Mouse (Mus musculus) heart, embryonic 13.5 days (tissue): ENCODE measurements around the gene Insl6. TPM values are rescaled to one million over a fixed set of nuclear protein-coding genes. Genes with fewer than 3 reads are reported as not detected.

ENCODE experiments used
- ATAC-seq: fragments of 200-750 bp; cut with Nextera tagmentation; 2 replicates; pipeline ENCODE4 v1.8.0; 2017; ENCODE audit warnings: moderate TSS enrichment; ENCODE audit not compliant: insufficient number of reproducible peaks, low FRiP score, low TSS enrichment; ENCODE audit errors: extremely low read depth
- H3K27ac ChIP-seq: fragments of 300-500 bp; sonication (generic); replicated peaks from 2 replicates; pipeline ENCODE4 v1.5.1; 2015; ENCODE audit warnings: moderate library complexity, mild to moderate bottlenecking, inconsistent platforms
- H3K27me3 ChIP-seq: fragments of 300-500 bp; sonication (generic); replicated peaks from 2 replicates; pipeline ENCODE4 v1.6.1; 2015; ENCODE audit warnings: mild to moderate bottlenecking, inconsistent platforms
- H3K36me3 ChIP-seq: fragments of 300-500 bp; sonication (generic); 2 replicates; pipeline ENCODE4 v1.6.1; 2015; ENCODE audit warnings: mild to moderate bottlenecking, inconsistent platforms
- H3K4me1 ChIP-seq: fragments of 300-500 bp; sonication (generic); 2 replicates; pipeline ENCODE4 v1.6.1; 2015; ENCODE audit warnings: inconsistent platforms
- H3K4me2 ChIP-seq: fragments of 300-500 bp; sonication (generic); 2 replicates; pipeline ENCODE4 v1.6.1; 2015; ENCODE audit warnings: inconsistent platforms, mild to moderate bottlenecking, moderate library complexity
- H3K4me3 ChIP-seq: fragments of 300-500 bp; sonication (generic); 2 replicates; pipeline ENCODE4 v1.5.1; 2015; ENCODE audit warnings: moderate library complexity, mild to moderate bottlenecking, inconsistent platforms
- H3K9ac ChIP-seq: fragments of 300-500 bp; sonication (generic); 2 replicates; pipeline ENCODE4 v1.6.1; 2015; ENCODE audit warnings: inconsistent platforms, mild to moderate bottlenecking, moderate library complexity
- H3K9me3 ChIP-seq: fragments of 300-500 bp; sonication (generic); 2 replicates; pipeline ENCODE4 v1.6.1; 2016; ENCODE audit warnings: inconsistent platforms
- WGBS: fragments of 180-500 bp; shearing (Covaris S2); methylation state at CpG from one replicate; pipeline ENCODE4 v1.1.7; 2015; ENCODE audit warnings: mixed read lengths; 5-methylcytosine and 5-hydroxymethylcytosine counted together
- polyA plus RNA-seq: library from polyadenylated mRNA; unstranded; fragments of >200 nt; fragmentation: Nextera tagmentation; extraction: Ambion mirVana; gene quantifications from 2 replicates; pipeline ENCODE4 v1.2.1, GENCODE M21; 2015

Gene Insl6
- polyA plus RNA-seq, 1 experiment from 2014 or later, result 2.9 TPM

- Histone ChIP-seq H3K27ac (no peak overlapping the region), H3K4me1 (peaks cover 5% of the 10 kb centered on the region), H3K4me2 (no peak overlapping the region), H3K9me3 (no peaks in the 10 kb centered on the region), H3K4me3 (no peak overlapping the region), H3K27me3 (no peaks in the 10 kb centered on the region), H3K9ac (no peak overlapping the region), H3K36me3 (peaks cover 6% of the 10 kb centered on the region; the same call in 1 of the 2 replicates)
- 50% methylated on average over 5 of the region's 5 CpGs for WGBS
- ATAC-seq, result no peak
These were observed 25.8 kb upstream of the Insl6 start for GRCm38 (mm10) chr19:29350991-29351390.

- H3K9me3 ChIP-seq, result no peaks in the 10 kb centered on the region
- H3K36me3 ChIP-seq, result peaks cover 6% of the 10 kb centered on the region; the same call in 1 of the 2 replicates
- no peak overlapping the region for H3K27ac ChIP-seq
- H3K9ac ChIP-seq, result no peak overlapping the region
- 87% methylated on average over 6 of the region's 6 CpGs for WGBS
- H3K4me3 ChIP-seq, result no peak overlapping the region
- no peak for ATAC-seq
- no peak overlapping the region for H3K4me2 ChIP-seq
- H3K4me1 ChIP-seq, result no peaks in the 10 kb centered on the region
- H3K27me3 ChIP-seq, result no peaks in the 10 kb centered on the region
These were observed 20.5 kb upstream of the Insl6 start for GRCm38 (mm10) chr19:29345636-29346035.

DNA sequence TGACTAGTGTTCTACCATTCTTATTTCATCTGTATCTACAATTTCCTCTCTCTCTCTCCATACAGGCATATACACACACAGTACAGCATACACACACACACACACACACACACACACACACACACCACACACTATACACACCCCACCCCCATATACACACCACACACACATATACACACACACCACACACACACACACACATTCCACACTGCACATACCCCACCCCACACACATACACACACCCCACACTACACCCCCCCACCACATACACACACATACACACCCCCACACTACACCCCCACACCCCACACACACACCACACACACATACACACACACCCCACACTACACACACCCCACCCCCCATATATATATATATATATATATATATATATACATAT is 19.7 kb upstream of the Insl6 start:
- no peak for ATAC-seq

GRCm38 (mm10) chr19:29342281-29342680 is 17.1 kb upstream of the Insl6 start:
- ATAC-seq, result no peak
- Histone ChIP-seq H3K4me3 (no peak overlapping the region), H3K9me3 (no peaks in the 10 kb centered on the region), H3K36me3 (no peaks in the 10 kb centered on the region), H3K9ac (no peak overlapping the region), H3K4me1 (no peaks in the 10 kb centered on the region), H3K27ac (no peak overlapping the region), H3K27me3 (no peaks in the 10 kb centered on the region), H3K4me2 (no peak overlapping the region)
- WGBS, result 68% methylated on average over 6 of the region's 6 CpGs

More for the DNA sequence above, 19.7 kb upstream of the Insl6 start:
- Histone ChIP-seq H3K4me3 (no peak overlapping the region), H3K4me2 (no peak overlapping the region), H3K4me1 (no peaks in the 10 kb centered on the region), H3K27ac (no peak overlapping the region), H3K9ac (no peak overlapping the region), H3K9me3 (no peaks in the 10 kb centered on the region), H3K36me3 (peaks cover 2% of the 10 kb centered on the region; the same call in 1 of the 2 replicates), H3K27me3 (no peaks in the 10 kb centered on the region)

DNA sequence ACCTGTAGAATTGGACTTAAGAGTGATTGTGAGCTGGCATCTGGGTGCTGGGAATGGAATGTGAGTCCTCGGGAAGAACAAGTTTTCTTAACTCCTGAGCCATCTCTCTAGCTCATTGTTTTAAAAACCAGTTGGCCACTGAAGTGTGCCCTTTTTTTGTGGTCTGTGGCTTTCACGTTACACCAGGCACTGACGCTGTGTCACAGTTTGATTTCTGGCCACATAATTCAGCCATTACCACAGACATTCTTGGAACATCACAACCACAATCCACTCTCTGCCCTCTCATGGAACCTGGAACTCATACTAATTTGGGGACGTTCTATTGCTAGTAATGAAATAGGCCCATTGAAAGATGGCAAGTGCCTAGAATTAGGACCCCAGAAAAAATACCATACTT is 15.9 kb upstream of the Insl6 start:
- H3K27ac ChIP-seq, result no peak overlapping the region
- H3K36me3 ChIP-seq, result no peaks in the 10 kb centered on the region
- no peaks in the 10 kb centered on the region for H3K4me1 ChIP-seq
- no peaks in the 10 kb centered on the region for H3K27me3 ChIP-seq
- H3K9ac ChIP-seq, result no peak overlapping the region
- WGBS, result 76% methylated on average over 4 of the region's 4 CpGs
- no peak overlapping the region for H3K4me3 ChIP-seq
- H3K4me2 ChIP-seq, result no peak overlapping the region
- ATAC-seq, result no peak
- no peaks in the 10 kb centered on the region for H3K9me3 ChIP-seq

GRCm38 (mm10) chr19:29336624-29337023 is 11.5 kb upstream of the Insl6 start:
- H3K4me1 ChIP-seq, result 0 out of 2 replicates have a peak, but pooled peaks cover 9% of the 10 kb centered on the region
- no peak overlapping the region for H3K4me3 ChIP-seq
- H3K27ac ChIP-seq, result no peak overlapping the region
- no peak overlapping the region for H3K9ac ChIP-seq
- H3K27me3 ChIP-seq, result peaks cover 24% of the 10 kb centered on the region
- ATAC-seq, result no peak
- no peaks in the 10 kb centered on the region for H3K36me3 ChIP-seq
- 89% methylated on average over 2 of the region's 2 CpGs for WGBS
- no peaks in the 10 kb centered on the region for H3K9me3 ChIP-seq
- H3K4me2 ChIP-seq, result no peak overlapping the region

DNA sequence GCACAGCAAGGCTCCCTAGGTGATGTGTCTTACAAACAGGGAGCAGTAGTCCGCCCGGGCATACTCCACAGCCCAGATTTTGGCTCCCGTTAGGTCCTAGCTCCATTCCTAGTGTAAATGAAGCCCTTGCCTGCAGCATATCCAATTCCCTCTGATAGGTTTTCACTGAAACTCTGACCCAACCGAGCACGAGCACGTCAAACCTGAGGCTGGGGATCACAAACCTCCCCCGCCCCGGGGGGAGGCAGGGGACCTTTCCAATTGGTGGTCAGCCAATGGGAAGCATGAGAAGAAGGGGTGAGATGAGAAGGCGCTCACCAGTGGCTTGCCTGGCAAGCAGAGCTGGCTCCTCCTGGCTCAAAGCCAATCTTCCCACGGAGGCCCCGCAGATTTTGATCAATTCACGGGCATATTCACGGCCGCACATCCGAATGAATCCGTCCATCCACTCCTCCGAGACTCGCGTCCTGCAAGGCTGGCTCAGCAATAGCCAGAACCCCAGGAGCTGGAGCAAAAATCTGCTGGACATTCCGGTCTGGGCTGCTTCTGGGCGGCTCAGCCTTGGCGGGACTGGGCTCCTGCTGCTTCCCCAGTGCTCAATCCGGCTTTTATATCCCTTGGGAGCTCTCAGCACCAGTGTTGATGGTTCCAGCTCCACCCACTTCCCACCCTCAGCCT is 9.1 kb upstream of the Insl6 start, which contains the start of gene Rln1:
Gene Rln1, minus strand, starts transcription at position 603 of the 678 bp plus-strand sequence.
- H3K4me1 ChIP-seq, result 0 out of 2 replicates have a peak, but pooled peaks cover 9% of the 10 kb centered on the region
- H3K27me3 ChIP-seq, result peaks cover 24% of the 10 kb centered on the region
- 2% methylated on average over 23 of the region's 23 CpGs for WGBS
- no peaks in the 10 kb centered on the region for H3K36me3 ChIP-seq
- H3K9me3 ChIP-seq, result no peaks in the 10 kb centered on the region
- H3K9ac ChIP-seq, result peak within 1 kb of the TSS; percentile 78
- peak within 1 kb of the TSS; percentile 57 for H3K4me3 ChIP-seq
- peak within 1 kb of the TSS; percentile 92 for H3K4me2 ChIP-seq
- ATAC-seq, result no peak
- H3K27ac ChIP-seq, result no peak within 1 kb of the TSS

DNA sequence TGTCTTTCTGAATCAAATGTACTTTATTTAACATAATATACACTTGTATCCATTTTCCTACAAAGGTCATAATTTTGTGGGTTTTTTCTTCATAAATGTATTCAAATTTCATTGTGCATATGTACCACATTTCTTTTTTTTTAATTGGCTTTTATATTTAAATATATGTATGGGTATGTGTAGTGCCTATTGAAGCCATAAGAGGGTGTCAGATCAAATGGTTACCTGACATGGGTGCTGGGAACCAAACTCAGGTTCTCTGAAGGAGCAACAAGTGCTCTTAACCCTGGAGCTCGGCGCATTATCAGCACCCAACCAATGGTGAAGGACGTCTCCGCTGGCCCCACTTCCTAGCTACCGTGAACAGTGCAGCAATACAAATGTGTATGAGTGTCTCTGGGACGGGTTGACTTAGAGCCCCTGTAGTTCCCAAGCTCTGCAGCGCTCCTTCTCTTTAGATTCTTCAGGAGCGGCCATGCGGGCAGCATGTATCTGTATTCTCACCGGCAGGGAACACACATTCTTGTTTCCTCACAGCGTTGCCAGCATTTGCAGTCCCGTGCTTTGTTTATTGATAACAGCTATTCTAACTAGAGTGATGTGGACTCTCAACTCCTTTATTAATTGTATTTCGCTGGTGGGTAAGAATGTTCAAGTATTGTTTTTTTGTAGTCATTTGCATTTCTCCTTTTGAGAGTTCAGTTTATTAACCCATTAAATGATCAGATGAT is 1.8 kb upstream of the Insl6 start:
- no peak overlapping the region for H3K27ac ChIP-seq
- H3K36me3 ChIP-seq, result no peaks in the 10 kb centered on the region
- ATAC-seq, result no peak
- H3K4me1 ChIP-seq, result peaks cover 9% of the 10 kb centered on the region
- no peak overlapping the region for H3K4me3 ChIP-seq
- no peak overlapping the region for H3K9ac ChIP-seq
- 74% methylated on average over 13 of the region's 13 CpGs for WGBS
- H3K4me2 ChIP-seq, result no peak overlapping the region
- no peaks in the 10 kb centered on the region for H3K9me3 ChIP-seq
- peaks cover 4% of the 10 kb centered on the region; the same call in 1 of the 2 replicates for H3K27me3 ChIP-seq

GRCm38 (mm10) chr19:29326396-29326795 is 1.2 kb upstream of the Insl6 start:
- H3K4me1 ChIP-seq, result peaks cover 9% of the 10 kb centered on the region
- H3K27me3 ChIP-seq, result peaks cover 4% of the 10 kb centered on the region; the same call in 1 of the 2 replicates
- no peaks in the 10 kb centered on the region for H3K36me3 ChIP-seq
- 89% methylated on average over 4 of the region's 4 CpGs for WGBS
- no peak for ATAC-seq
- no peak overlapping the region for H3K4me3 ChIP-seq
- no peak overlapping the region for H3K9ac ChIP-seq
- no peak overlapping the region for H3K27ac ChIP-seq
- H3K4me2 ChIP-seq, result no peak overlapping the region
- H3K9me3 ChIP-seq, result no peaks in the 10 kb centered on the region

DNA sequence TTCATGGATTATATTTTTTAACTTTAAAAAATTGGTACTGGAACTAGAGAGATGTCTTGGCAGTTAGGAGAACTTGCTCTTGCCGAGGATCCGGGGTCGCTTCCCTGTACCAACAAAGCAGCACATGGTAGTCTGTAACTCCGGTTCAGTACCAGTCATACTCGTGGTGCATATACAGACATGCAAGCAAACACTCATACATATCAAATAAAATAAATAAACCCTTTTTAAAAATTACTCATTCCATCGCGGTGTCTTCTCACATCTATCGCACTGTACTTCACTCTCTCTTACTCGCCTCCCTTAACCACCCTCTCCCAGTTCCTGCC is 660 bp upstream of the Insl6 start:
- peaks cover 9% of the 10 kb centered on the region for H3K4me1 ChIP-seq
- H3K4me2 ChIP-seq, result peak overlapping the region; percentile 72
- H3K27me3 ChIP-seq, result peaks cover 4% of the 10 kb centered on the region; the same call in 1 of the 2 replicates
- H3K9me3 ChIP-seq, result no peaks in the 10 kb centered on the region
- no peaks in the 10 kb centered on the region for H3K36me3 ChIP-seq
- H3K27ac ChIP-seq, result no peak overlapping the region
- WGBS, result 66% methylated on average over 9 of the region's 9 CpGs
- peak overlapping the region; percentile 52 for H3K4me3 ChIP-seq
- no peak for ATAC-seq
- peak overlapping the region; percentile 33 for H3K9ac ChIP-seq

- Histone ChIP-seq H3K27ac (no peak overlapping the region), H3K4me2 (no peak overlapping the region), H3K4me1 (peaks cover 9% of the 10 kb centered on the region), H3K27me3 (peaks cover 4% of the 10 kb centered on the region; the same call in 1 of the 2 replicates), H3K9ac (no peak overlapping the region), H3K4me3 (no peak overlapping the region), H3K9me3 (no peaks in the 10 kb centered on the region), H3K36me3 (no peaks in the 10 kb centered on the region)
- WGBS, result 67% methylated on average over 8 of the region's 8 CpGs
- ATAC-seq, result no peak
These were observed 1.6 kb downstream of the Insl6 start for GRCm38 (mm10) chr19:29323416-29324049.
